Mouse (Mus musculus): ENCODE measurements around the gene Rreb1.

Gene Rreb1

GRCm38 (mm10) chr13:37912591-37913467 is 134.6 kb downstream of the Rreb1 start:
- in situ Hi-C loops (cut with MseI, MboI): no loop called here

- in situ Hi-C loops (cut with MseI, MboI): no loop called here
Measured at GRCm38 (mm10) chr13:37913963-37914362, 135.8 kb downstream of the Rreb1 start.

GRCm38 (mm10) chr13:37918336-37919261 is 140.4 kb downstream of the Rreb1 start:
- in situ Hi-C loops (cut with MseI, MboI): no loop called here

- in situ Hi-C loops (cut with MseI, MboI): no loop called here
Measured at GRCm38 (mm10) chr13:37919711-37920277, 141.6 kb downstream of the Rreb1 start.

GRCm38 (mm10) chr13:37920727-37921126 is 142.5 kb downstream of the Rreb1 start:
- in situ Hi-C loops (cut with MseI, MboI): no loop called here

GRCm38 (mm10) chr13:37923091-37923490 is 144.9 kb downstream of the Rreb1 start:
- in situ Hi-C loops (cut with MseI, MboI): no loop called here

GRCm38 (mm10) chr13:37923643-37924460 is 145.7 kb downstream of the Rreb1 start:
- in situ Hi-C loops (cut with MseI, MboI): no loop called here

- in situ Hi-C loops (cut with MseI, MboI): no loop called here
Measured at GRCm38 (mm10) chr13:37924461-37924948, 146.3 kb downstream of the Rreb1 start.

GRCm38 (mm10) chr13:37926394-37926793 is 148.2 kb downstream of the Rreb1 start:
- in situ Hi-C loops (cut with MseI, MboI): no loop called here

GRCm38 (mm10) chr13:37929532-37929931 is 151.3 kb downstream of the Rreb1 start:
- in situ Hi-C loops (cut with MseI, MboI): no loop called here

GRCm38 (mm10) chr13:37930091-37930490 is 151.9 kb downstream of the Rreb1 start:
- in situ Hi-C loops (cut with MseI, MboI): no loop called here

GRCm38 (mm10) chr13:37930621-37931020 is 152.4 kb downstream of the Rreb1 start:
- in situ Hi-C loops (cut with MseI, MboI): no loop called here

- in situ Hi-C loops (cut with MseI, MboI): no loop called here
Measured at GRCm38 (mm10) chr13:37931210-37931922, 153.2 kb downstream of the Rreb1 start.

GRCm38 (mm10) chr13:37934075-37934474 is 155.9 kb downstream of the Rreb1 start:
- in situ Hi-C loops (cut with MseI, MboI): no loop called here

GRCm38 (mm10) chr13:37934920-37935319 is 156.7 kb downstream of the Rreb1 start:
- in situ Hi-C loops (cut with MseI, MboI): no loop called here

- in situ Hi-C loops (cut with MseI, MboI): no loop called here
Measured at GRCm38 (mm10) chr13:37936351-37936750, 158.2 kb downstream of the Rreb1 start.

- in situ Hi-C loops (cut with MseI, MboI): loop anchor here in 1 of 2 experiments (10.0 kb wide), 1 partner anchor 485 kb away; no protein-coding TSS in a partner anchor
Measured at GRCm38 (mm10) chr13:37940167-37940566, 162.0 kb downstream of the Rreb1 start.

GRCm38 (mm10) chr13:37940649-37941048 is 162.4 kb downstream of the Rreb1 start:
- in situ Hi-C loops (cut with MseI, MboI): loop anchor here in 1 of 2 experiments (10.0 kb wide), 1 partner anchor 486 kb away; no protein-coding TSS in a partner anchor

- in situ Hi-C loops (cut with MseI, MboI): loop anchor here in 1 of 2 experiments (10.0 kb wide), 1 partner anchor 486 kb away; no protein-coding TSS in a partner anchor
Measured at GRCm38 (mm10) chr13:37941138-37941645, 163.0 kb downstream of the Rreb1 start.

Measured in mouse trophoblast stem cell (cell line).